Mouse (Mus musculus) kidney, embryonic 15.5 days (tissue): ENCODE measurements around the gene Kdm5b. TPM values are rescaled to one million over a fixed set of nuclear protein-coding genes. Genes with fewer than 3 reads are reported as not detected.
"Not testable (repeated sequence)": the region's sequence is repeated elsewhere in the genome, so short reads cannot be mapped to it uniquely, and the experiment has no call there.

ENCODE experiments used
- ATAC-seq: fragments of 200-750 bp; cut with Nextera tagmentation; replicated peaks from 2 replicates; pipeline ENCODE4 v1.8.0; 2017; ENCODE audit warnings: moderate TSS enrichment; ENCODE audit not compliant: low FRiP score
- H3K27ac ChIP-seq: fragments of 300-500 bp; sonication (generic); 2 replicates; pipeline ENCODE4 v1.5.1; 2015; ENCODE audit warnings: mild to moderate bottlenecking, inconsistent platforms
- H3K27me3 ChIP-seq: fragments of 300-500 bp; sonication (generic); 2 replicates; pipeline ENCODE4 v1.6.1; 2015; ENCODE audit warnings: inconsistent platforms
- H3K36me3 ChIP-seq: fragments of 300-500 bp; sonication (generic); 2 replicates; pipeline ENCODE4 v1.6.1; 2015; ENCODE audit warnings: inconsistent platforms
- H3K4me1 ChIP-seq: fragments of 300-500 bp; sonication (generic); 2 replicates; pipeline ENCODE4 v1.6.1; 2015; ENCODE audit warnings: inconsistent platforms
- H3K4me2 ChIP-seq: fragments of 300-500 bp; sonication (generic); 2 replicates; pipeline ENCODE4 v1.6.1; 2015; ENCODE audit warnings: moderate library complexity, mild to moderate bottlenecking, inconsistent platforms
- H3K4me3 ChIP-seq: fragments of 300-500 bp; sonication (generic); replicated peaks from 2 replicates; pipeline ENCODE4 v1.5.1; 2015; ENCODE audit warnings: mild to moderate bottlenecking, inconsistent platforms
- H3K9ac ChIP-seq: fragments of 300-500 bp; sonication (generic); 2 replicates; pipeline ENCODE4 v1.6.1; 2015; ENCODE audit warnings: mild to moderate bottlenecking, inconsistent platforms
- H3K9me3 ChIP-seq: fragments of 300-500 bp; sonication (generic); replicated peaks from 2 replicates; pipeline ENCODE4 v1.6.1; 2016; ENCODE audit warnings: inconsistent platforms
- WGBS: fragments of 180-500 bp; shearing (Covaris S2); methylation state at CpG from one replicate; pipeline ENCODE4 v1.1.7; 2015; ENCODE audit warnings: mixed read lengths; 5-methylcytosine and 5-hydroxymethylcytosine counted together
- polyA plus RNA-seq: library from polyadenylated mRNA; unstranded; fragments of >200 nt; fragmentation: Nextera tagmentation; extraction: Ambion mirVana; gene quantifications from 2 replicates; pipeline ENCODE4 v1.2.1, GENCODE M21; 2015

Kdm5b gene
- polyA plus RNA-seq, 1 experiment from 2014 or later = 56.2 TPM

- no peaks in the 10 kb centered on the region for H3K36me3 ChIP-seq
- no peak for ATAC-seq
- no peaks in the 10 kb centered on the region for H3K9me3 ChIP-seq
- H3K27ac ChIP-seq = no peak overlapping the region
- no peak overlapping the region for H3K4me3 ChIP-seq
- H3K4me2 ChIP-seq = no peak overlapping the region
- 73% methylated on average over 7 of the region's 7 CpGs for WGBS
- H3K27me3 ChIP-seq = no peaks in the 10 kb centered on the region
- peaks cover 20% of the 10 kb centered on the region for H3K4me1 ChIP-seq
- no peak overlapping the region for H3K9ac ChIP-seq
These were observed 38.8 kb upstream of the Kdm5b start for GRCm38 (mm10) chr1:134521163-134521562.

- Histone ChIP-seq H3K9me3 (no peaks in the 10 kb centered on the region), H3K4me1 (peaks cover 11% of the 10 kb centered on the region), H3K27me3 (no peaks in the 10 kb centered on the region), H3K4me3 (no peak overlapping the region), H3K9ac (no peak overlapping the region), H3K36me3 (no peaks in the 10 kb centered on the region), H3K27ac (no peak overlapping the region), H3K4me2 (no peak overlapping the region)
- no peak for ATAC-seq
- 43% methylated on average over 2 of the region's 2 CpGs for WGBS
These were observed 37.6 kb upstream of the Kdm5b start for GRCm38 (mm10) chr1:134522325-134522724.

- Histone ChIP-seq H3K9me3 (no peaks in the 10 kb centered on the region), H3K9ac (no peak overlapping the region), H3K27ac (no peak overlapping the region), H3K4me1 (no peaks in the 10 kb centered on the region), H3K27me3 (no peaks in the 10 kb centered on the region), H3K36me3 (no peaks in the 10 kb centered on the region), H3K4me3 (no peak overlapping the region), H3K4me2 (no peak overlapping the region)
- 80% methylated on average over 5 of the region's 5 CpGs for WGBS
- ATAC-seq = no peak
These were observed 35.5 kb upstream of the Kdm5b start for GRCm38 (mm10) chr1:134524424-134524823.

- no peaks in the 10 kb centered on the region for H3K4me1 ChIP-seq
- ATAC-seq = no peak
- WGBS = 97% methylated on average over 1 of the region's 1 CpGs
These were observed 35.0 kb upstream of the Kdm5b start for GRCm38 (mm10) chr1:134525015-134525414.

GRCm38 (mm10) chr1:134526752-134527151 lies 33.2 kb upstream of the Kdm5b start:
- no peaks in the 10 kb centered on the region for H3K9me3 ChIP-seq
- 70% methylated on average over 6 of the region's 6 CpGs for WGBS
- no peak overlapping the region for H3K9ac ChIP-seq
- no peaks in the 10 kb centered on the region for H3K27me3 ChIP-seq
- no peak overlapping the region for H3K4me3 ChIP-seq
- no peak overlapping the region for H3K27ac ChIP-seq
- no peaks in the 10 kb centered on the region for H3K4me1 ChIP-seq
- peak; percentile 60; the same call in 1 of the 2 replicates for ATAC-seq
- H3K4me2 ChIP-seq = no peak overlapping the region
- H3K36me3 ChIP-seq = no peaks in the 10 kb centered on the region

More at GRCm38 (mm10) chr1:134525015-134525414, 35.0 kb upstream of the Kdm5b start:
- H3K9ac ChIP-seq = no peak overlapping the region
- H3K36me3 ChIP-seq = no peaks in the 10 kb centered on the region
- no peak overlapping the region for H3K4me2 ChIP-seq
- no peaks in the 10 kb centered on the region for H3K9me3 ChIP-seq
- no peaks in the 10 kb centered on the region for H3K27me3 ChIP-seq
- no peak overlapping the region for H3K4me3 ChIP-seq
- H3K27ac ChIP-seq = no peak overlapping the region

- Histone ChIP-seq H3K9me3 (no peaks in the 10 kb centered on the region), H3K4me3 (no peak overlapping the region)
These were observed 29.4 kb upstream of the Kdm5b start for GRCm38 (mm10) chr1:134530618-134531017.

GRCm38 (mm10) chr1:134533710-134534109 lies 26.3 kb upstream of the Kdm5b start:
- H3K27me3 ChIP-seq, ATAC-seq, H3K9me3 ChIP-seq, H3K9ac ChIP-seq, H3K27ac ChIP-seq, H3K36me3 ChIP-seq, H3K4me3 ChIP-seq, H3K4me2 ChIP-seq, H3K4me1 ChIP-seq: not testable (repeated sequence)
- WGBS = 93% methylated on average over 10 of the region's 10 CpGs

More at GRCm38 (mm10) chr1:134530618-134531017, 29.4 kb upstream of the Kdm5b start:
- Histone ChIP-seq H3K36me3 (no peaks in the 10 kb centered on the region), H3K4me1 (no peaks in the 10 kb centered on the region), H3K4me2 (no peak overlapping the region), H3K27me3 (no peaks in the 10 kb centered on the region), H3K27ac (no peak overlapping the region), H3K9ac (no peak overlapping the region)
- ATAC-seq = no peak
- WGBS = 78% methylated on average over 6 of the region's 6 CpGs

- Histone ChIP-seq H3K4me2 (no peak overlapping the region), H3K4me3 (no peak overlapping the region), H3K9me3 (no peaks in the 10 kb centered on the region), H3K27ac (no peak overlapping the region), H3K9ac (no peak overlapping the region), H3K27me3 (no peaks in the 10 kb centered on the region), H3K4me1 (no peaks in the 10 kb centered on the region), H3K36me3 (no peaks in the 10 kb centered on the region)
- 96% methylated on average over 1 of the region's 1 CpGs for WGBS
- ATAC-seq = no peak
These were observed 24.9 kb upstream of the Kdm5b start for GRCm38 (mm10) chr1:134535054-134535453.

GRCm38 (mm10) chr1:134535513-134535912 lies 24.5 kb upstream of the Kdm5b start:
- H3K27me3 ChIP-seq = no peaks in the 10 kb centered on the region
- 76% methylated on average over 3 of the region's 3 CpGs for WGBS
- no peak for ATAC-seq
- no peak overlapping the region for H3K9ac ChIP-seq
- H3K4me1 ChIP-seq = no peaks in the 10 kb centered on the region
- H3K9me3 ChIP-seq = no peaks in the 10 kb centered on the region
- H3K4me2 ChIP-seq = no peak overlapping the region
- no peak overlapping the region for H3K27ac ChIP-seq
- H3K4me3 ChIP-seq = no peak overlapping the region
- no peaks in the 10 kb centered on the region for H3K36me3 ChIP-seq

GRCm38 (mm10) chr1:134540610-134541009 lies 19.4 kb upstream of the Kdm5b start:
- Histone ChIP-seq H3K36me3 (no peaks in the 10 kb centered on the region), H3K4me1 (no peaks in the 10 kb centered on the region), H3K4me2 (no peak overlapping the region), H3K9me3 (peaks cover 5% of the 10 kb centered on the region; the same call in 1 of the 2 replicates), H3K27me3 (no peaks in the 10 kb centered on the region), H3K27ac (no peak overlapping the region), H3K4me3 (no peak overlapping the region), H3K9ac (no peak overlapping the region)
- 90% methylated on average over 10 of the region's 10 CpGs for WGBS
- no peak for ATAC-seq

- Histone ChIP-seq H3K36me3 (no peaks in the 10 kb centered on the region), H3K9me3 (peaks cover 5% of the 10 kb centered on the region; the same call in 1 of the 2 replicates), H3K27ac (no peak overlapping the region), H3K27me3 (no peaks in the 10 kb centered on the region), H3K9ac (no peak overlapping the region), H3K4me3 (no peak overlapping the region), H3K4me1 (no peaks in the 10 kb centered on the region), H3K4me2 (no peak overlapping the region)
- 59% methylated on average over 4 of the region's 4 CpGs for WGBS
- no peak for ATAC-seq
These were observed 11.7 kb upstream of the Kdm5b start for GRCm38 (mm10) chr1:134548231-134548630.

- WGBS = 66% methylated on average over 7 of the region's 7 CpGs
- H3K9me3 ChIP-seq = peaks cover 5% of the 10 kb centered on the region; the same call in 1 of the 2 replicates
- H3K9ac ChIP-seq = no peak within 1 kb of the TSS
- H3K36me3 ChIP-seq = no peaks in the 10 kb centered on the region
- H3K27ac ChIP-seq = no peak within 1 kb of the TSS
- no peaks in the 10 kb centered on the region for H3K27me3 ChIP-seq
- ATAC-seq = no peak
- no peak within 1 kb of the TSS for H3K4me3 ChIP-seq
- peaks cover 4% of the 10 kb centered on the region; the same call in 1 of the 2 replicates for H3K4me1 ChIP-seq
- H3K4me2 ChIP-seq = no peak within 1 kb of the TSS
These were observed 10.3 kb upstream of the Kdm5b start, which contains the start of gene Mgat4e for GRCm38 (mm10) chr1:134549632-134550132. TSS of gene Mgat4e (minus strand) at chr1:134549682.

GRCm38 (mm10) chr1:134551869-134552268 lies 8.1 kb upstream of the Kdm5b start:
- Histone ChIP-seq H3K27me3 (no peaks in the 10 kb centered on the region), H3K27ac (no peak overlapping the region), H3K9me3 (no peaks in the 10 kb centered on the region), H3K9ac (no peak overlapping the region), H3K4me1 (peaks cover 22% of the 10 kb centered on the region), H3K4me3 (no peak overlapping the region), H3K4me2 (no peak overlapping the region), H3K36me3 (no peaks in the 10 kb centered on the region)
- ATAC-seq = no peak
- 79% methylated on average over 3 of the region's 3 CpGs for WGBS
